Mouse (Mus musculus): ENCODE measurements around the gene Cdk9. TPM values are rescaled to one million over a fixed set of nuclear protein-coding genes. Genes with fewer than 3 reads are reported as not detected.

The Cdk9 gene
- 52.3 and 52.9 TPM in 2 replicates for polyA plus RNA-seq (2015; fragmentation: Nextera tagmentation; extraction: Ambion mirVana)

DNA sequence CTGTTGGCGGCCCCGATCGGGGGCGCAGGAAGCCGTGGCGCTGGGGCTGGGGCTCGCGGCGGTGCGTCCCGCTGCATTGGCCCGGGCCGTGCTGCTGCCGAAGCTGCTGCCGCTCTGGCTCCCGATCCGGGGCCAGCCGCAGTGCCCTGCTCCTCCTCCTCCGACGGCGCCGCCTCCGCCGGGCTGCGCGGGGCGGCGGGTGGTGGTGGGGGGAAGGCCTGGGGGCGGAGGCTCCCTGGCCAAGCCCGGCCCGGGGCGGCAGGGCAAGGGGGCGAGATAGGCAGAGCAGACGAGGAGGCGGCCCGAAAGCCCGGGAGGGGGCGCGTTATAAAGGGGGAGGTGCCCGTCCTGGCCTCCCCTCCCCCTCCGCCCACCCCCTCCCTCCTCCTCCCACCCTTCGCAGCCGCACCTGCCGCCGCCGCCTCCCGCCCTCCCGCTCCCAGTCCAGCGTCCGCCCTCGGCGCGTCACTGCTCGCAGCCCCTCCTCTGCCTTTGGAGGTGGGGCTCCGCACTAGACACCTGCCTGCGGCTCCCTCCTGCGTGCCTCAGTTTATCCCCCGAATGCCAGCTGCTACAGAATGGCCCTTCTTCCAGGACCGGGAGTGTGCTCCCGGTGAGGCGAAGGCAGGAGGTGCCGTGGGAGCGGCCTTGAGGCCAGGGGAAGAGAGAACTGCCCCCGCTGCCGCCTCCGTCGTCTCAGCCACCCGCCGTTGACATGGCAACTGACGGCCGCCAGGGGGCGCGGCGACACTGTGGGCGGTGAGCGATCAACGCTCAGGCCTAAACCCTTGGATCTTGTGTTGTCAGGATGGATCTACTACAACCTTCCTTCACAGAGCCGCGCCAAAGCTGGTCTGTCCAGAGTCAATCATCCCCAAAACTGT lies at the start of gene Cdk9:
Gene Cdk9 (minus strand): TSS at position 143 of the 884 bp plus-strand sequence.

DNA sequence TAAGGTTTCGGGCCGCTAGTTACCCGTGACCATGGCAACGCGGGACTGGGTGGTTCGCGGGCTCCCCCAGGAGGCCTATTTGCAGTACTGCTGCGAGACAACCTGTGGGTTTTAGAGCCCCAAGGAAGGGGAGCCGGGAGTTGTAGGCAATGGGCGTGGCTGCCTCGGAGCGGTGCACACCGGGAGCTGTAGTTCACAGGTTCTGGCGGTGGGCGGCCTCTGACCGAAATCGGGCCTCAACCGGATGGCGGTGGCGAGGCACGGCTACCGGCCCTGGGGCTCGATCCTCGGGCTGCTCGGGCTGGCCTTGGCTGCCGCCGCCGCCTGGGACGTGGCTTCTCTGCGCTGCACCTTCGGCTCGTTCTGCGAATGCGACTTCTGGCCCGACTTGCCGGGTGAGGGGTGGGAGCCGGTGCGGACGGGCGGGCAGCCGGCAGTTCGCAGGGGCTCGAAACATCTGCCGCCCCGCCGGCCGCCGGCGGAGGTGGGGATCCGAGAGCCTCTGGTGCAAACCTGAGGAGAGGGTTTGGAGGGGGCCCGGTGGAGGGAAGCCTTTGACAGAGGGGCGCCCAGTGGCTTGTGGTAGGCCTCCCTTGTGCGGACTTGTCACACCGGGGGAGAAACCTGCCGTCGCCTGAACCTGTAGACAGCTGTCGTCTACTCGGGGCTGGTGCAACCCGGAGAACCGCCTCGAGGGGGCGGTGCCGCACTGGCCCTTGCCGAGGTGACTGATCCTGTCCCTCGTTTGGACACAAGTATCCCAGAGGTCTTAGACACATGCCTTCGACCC lies 44.4 kb upstream of the Cdk9 start, which contains the start of gene Tor2a:
Gene Tor2a (plus strand): TSS at position 179 of the 790 bp plus-strand sequence.

DNA sequence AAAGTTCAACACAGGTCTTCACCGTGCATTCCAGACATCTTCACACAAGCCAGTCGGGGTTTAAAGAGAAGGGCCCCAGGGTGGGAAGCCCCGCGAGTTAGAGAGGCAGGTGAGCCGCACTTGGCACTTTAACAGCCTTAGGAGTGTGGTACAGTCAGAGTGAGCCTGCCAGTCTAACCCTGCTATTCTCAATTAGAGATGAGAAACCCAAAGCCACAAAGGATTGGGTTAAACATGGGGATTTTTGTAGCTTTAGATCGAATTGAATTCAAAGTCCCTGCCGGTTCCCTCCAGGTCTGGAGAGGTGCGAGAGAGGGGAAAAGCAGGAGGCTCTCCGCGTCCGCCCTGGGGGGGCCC lies 28.0 kb upstream of the Cdk9 start, which contains the start of gene 6330409D20Rik:
Gene 6330409D20Rik (minus strand): TSS at position 101 of the 357 bp plus-strand sequence.

DNA sequence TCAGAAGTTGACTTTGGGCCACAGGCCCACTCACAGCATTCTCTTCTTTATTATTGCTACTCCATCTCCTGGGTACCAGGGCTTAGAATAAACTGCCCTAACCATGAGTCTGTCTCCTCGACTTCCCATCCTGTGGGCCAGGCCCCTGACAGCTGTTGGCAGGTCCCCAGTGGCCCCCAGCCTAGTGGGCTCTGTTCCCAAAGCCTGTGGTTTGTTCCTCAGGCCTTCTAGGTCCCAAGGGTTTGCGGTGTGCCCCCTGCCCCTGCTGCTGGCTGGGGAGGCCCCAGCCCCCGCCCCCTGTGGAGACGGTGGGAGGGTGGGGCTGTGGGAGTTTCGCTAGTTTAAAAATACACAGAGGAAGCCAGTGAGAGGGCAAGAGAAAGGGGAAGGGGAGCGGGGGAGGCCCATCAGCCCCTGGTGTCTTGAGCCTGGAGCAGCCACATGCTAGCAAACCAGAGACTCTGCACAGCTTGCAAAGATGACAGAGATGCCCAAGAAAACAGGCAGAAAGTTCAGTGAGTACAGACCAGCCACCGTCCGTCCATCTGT lies 7.9 kb upstream of the Cdk9 start, which contains the start of gene Sh2d3c:
Gene Sh2d3c (plus strand): TSS at position 375 of the 549 bp plus-strand sequence.

DNA sequence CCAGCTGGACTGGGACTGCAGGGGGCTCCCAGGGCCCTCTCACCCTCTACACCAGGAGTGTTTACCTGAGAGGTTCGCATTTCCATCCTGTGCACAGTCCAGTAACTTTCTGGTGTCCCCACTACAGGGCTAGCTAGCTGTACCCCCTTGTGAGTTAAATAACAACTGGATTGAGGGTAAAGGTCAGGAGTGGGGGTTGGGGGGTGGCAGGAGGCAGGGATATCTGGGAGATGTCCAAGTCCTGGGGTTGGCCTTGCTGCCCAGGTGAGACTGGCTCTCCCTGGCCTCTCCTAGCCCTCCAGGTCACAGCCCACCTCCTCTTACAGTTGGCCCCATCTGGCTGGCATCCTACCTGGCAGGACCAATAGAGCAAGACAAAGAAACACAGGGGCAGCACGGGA lies 8.9 kb downstream of the Cdk9 start, which contains the start of gene Fpgs:
Gene Fpgs (minus strand): TSS at position 125 of the 401 bp plus-strand sequence.

MicroRNAs within 50 kb of the gene (microRNA counts, 519-probe panel; counts per million panel counts)
- not detected for microRNA mmu-miR-2861

Small RNAs within 50 kb of the gene (microRNA-seq; reads per million reads assigned to microRNA genes)
- gene Gm47291 (not detected), gene Mir2861 (not detected), gene Mir3960 (not detected), gene Mir8093 (not detected)

Other genes starting within 250 kb of the Cdk9 start
- gene Fam102a, start 177.7 kb downstream of the Cdk9 start, polyA plus RNA-seq (2015; fragmentation: Nextera tagmentation; extraction: Ambion mirVana), result 5.9 and 7.0 TPM in 2 replicates
- 78.8 and 88.0 TPM in 2 replicates for gene Dpm2, start 142.2 kb downstream of the Cdk9 start, polyA plus RNA-seq (2015; fragmentation: Nextera tagmentation; extraction: Ambion mirVana)
- gene Pip5kl1, start 138.3 kb downstream of the Cdk9 start, polyA plus RNA-seq (2015; fragmentation: Nextera tagmentation; extraction: Ambion mirVana), result not detected in 2 replicates
- not detected in 2 replicates for gene 9430097D07Rik, start 137.4 kb downstream of the Cdk9 start, polyA plus RNA-seq (2015; fragmentation: Nextera tagmentation; extraction: Ambion mirVana)
- gene St6galnac4, start 126.0 kb downstream of the Cdk9 start, polyA plus RNA-seq (2015; fragmentation: Nextera tagmentation; extraction: Ambion mirVana), result 8.2 and 10.1 TPM in 2 replicates
- 19.0 and 19.1 TPM in 2 replicates for gene St6galnac6, start 113.4 kb downstream of the Cdk9 start, polyA plus RNA-seq (2015; fragmentation: Nextera tagmentation; extraction: Ambion mirVana)
- 50.9 and 51.6 TPM in 2 replicates for gene Ak1, start 91.3 kb downstream of the Cdk9 start, polyA plus RNA-seq (2015; fragmentation: Nextera tagmentation; extraction: Ambion mirVana)
- 37.8 and 40.2 TPM in 2 replicates for gene Eng, start 66.5 kb downstream of the Cdk9 start, polyA plus RNA-seq (2015; fragmentation: Nextera tagmentation; extraction: Ambion mirVana)
- 20.7 and 22.6 TPM in 2 replicates for gene Fpgs, start 8.9 kb downstream of the Cdk9 start, polyA plus RNA-seq (2015; fragmentation: Nextera tagmentation; extraction: Ambion mirVana)
- 6.2 and 6.9 TPM in 2 replicates for gene Sh2d3c, start 8.0 kb upstream of the Cdk9 start, polyA plus RNA-seq (2015; fragmentation: Nextera tagmentation; extraction: Ambion mirVana)
- gene 6330409D20Rik, start 27.9 kb upstream of the Cdk9 start, polyA plus RNA-seq (2015; fragmentation: Nextera tagmentation; extraction: Ambion mirVana), result not detected in 2 replicates
- gene Tor2a, start 44.2 kb upstream of the Cdk9 start, polyA plus RNA-seq (2015; fragmentation: Nextera tagmentation; extraction: Ambion mirVana), result 38.1 and 39.5 TPM in 2 replicates
- gene Ttc16, start 62.6 kb upstream of the Cdk9 start, polyA plus RNA-seq (2015; fragmentation: Nextera tagmentation; extraction: Ambion mirVana), result 0.06 TPM in 1 of 2 replicates, not detected in the other
- gene Ptrh1, start 62.7 kb upstream of the Cdk9 start, polyA plus RNA-seq (2015; fragmentation: Nextera tagmentation; extraction: Ambion mirVana), result 6.1 and 7.4 TPM in 2 replicates
- 1.4 and 2.1 TPM in 2 replicates for gene Cfap157, start 71.4 kb upstream of the Cdk9 start, polyA plus RNA-seq (2015; fragmentation: Nextera tagmentation; extraction: Ambion mirVana)
- gene Stxbp1, start 134.2 kb upstream of the Cdk9 start, polyA plus RNA-seq (2015; fragmentation: Nextera tagmentation; extraction: Ambion mirVana), result 10.5 and 14.1 TPM in 2 replicates
- gene Fam129b, start 163.0 kb upstream of the Cdk9 start, polyA plus RNA-seq (2015; fragmentation: Nextera tagmentation; extraction: Ambion mirVana), result 94.2 and 94.5 TPM in 2 replicates
- gene Rpl12, start 248.5 kb upstream of the Cdk9 start, polyA plus RNA-seq (2015; fragmentation: Nextera tagmentation; extraction: Ambion mirVana), result 120 and 126 TPM in 2 replicates
- 5.2 and 6.7 TPM in 2 replicates for gene Lrsam1, start 248.5 kb upstream of the Cdk9 start, polyA plus RNA-seq (2015; fragmentation: Nextera tagmentation; extraction: Ambion mirVana)

Measured in urinary bladder, postnatal 0 days (tissue).